Mouse (Mus musculus) C2C12 (cell line): Measurements from ENCODE around the gene Xylt1.

Source experiments
- CEBPB ChIP-seq: IDR thresholded peaks from one replicate; pipeline ENCODE4 v1.6.1; 2011; ENCODE audit warnings: low read depth, mild to moderate bottlenecking, control low read depth, moderate library complexity
- CTCF ChIP-seq: IDR thresholded peaks from one replicate; pipeline ENCODE4 v1.5.1; 2011; ENCODE audit not compliant: control insufficient read depth, insufficient read depth, insufficient read length
- MAX ChIP-seq: IDR thresholded peaks from one replicate; pipeline ENCODE4 v1.6.1; 2011; ENCODE audit warnings: mild to moderate bottlenecking, control low read depth
- MYOD1 ChIP-seq: IDR thresholded peaks from one replicate; pipeline ENCODE4 v1.6.1; 2011; ENCODE audit warnings: low read depth; ENCODE audit not compliant: control insufficient read depth, insufficient read length
- USF1 ChIP-seq: IDR thresholded peaks from one replicate; pipeline ENCODE4 v1.6.1; 2011; ENCODE audit warnings: low read depth, mild to moderate bottlenecking, control low read depth, moderate library complexity

GRCm38 (mm10) chr7:117449605-117450004, 68.8 kb downstream of the Xylt1 start:
- TF ChIP-seq CTCF (no peak), CEBPB (no peak), USF1 (no peak), MAX (no peak), MYOD1 (no peak)
